Mouse (Mus musculus) mesoderm, embryonic 11.5 days (tissue): Measurements from ENCODE around the gene Morf4l2.
"Not testable (repeated sequence)": the region's sequence is repeated elsewhere in the genome, so short reads cannot be mapped to it uniquely, and the experiment has no call there.

Source experiments
- DNase-seq: peaks from one replicate; pipeline ENCODE4 v3.0.0-alpha.2; 2012; ENCODE audit warnings: low read depth, low spot score

The Morf4l2 gene

DNA sequence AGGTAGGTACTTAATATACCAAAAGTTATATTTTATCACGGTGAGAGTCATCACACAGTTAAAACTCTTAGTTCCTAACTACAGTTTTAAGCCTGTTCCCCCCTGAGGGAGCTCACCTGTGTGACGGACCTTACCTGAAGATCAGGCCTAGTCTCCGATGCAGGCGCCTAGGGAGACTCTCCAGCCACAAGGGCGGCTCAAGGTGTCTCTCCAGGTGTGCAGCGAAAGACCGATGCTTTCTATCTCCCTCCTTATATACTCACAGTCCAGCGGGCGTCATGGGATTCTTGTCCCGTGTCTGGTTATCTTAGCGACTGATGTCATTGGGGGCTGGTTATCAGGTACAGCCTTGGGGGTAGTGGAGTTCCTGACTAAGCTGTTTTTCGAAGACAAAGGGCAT is at the start of gene Morf4l2:
Gene Morf4l2, minus strand, starts transcription at position 232 of the 400 bp plus-strand sequence.
- no peak for DNase-seq

DNA sequence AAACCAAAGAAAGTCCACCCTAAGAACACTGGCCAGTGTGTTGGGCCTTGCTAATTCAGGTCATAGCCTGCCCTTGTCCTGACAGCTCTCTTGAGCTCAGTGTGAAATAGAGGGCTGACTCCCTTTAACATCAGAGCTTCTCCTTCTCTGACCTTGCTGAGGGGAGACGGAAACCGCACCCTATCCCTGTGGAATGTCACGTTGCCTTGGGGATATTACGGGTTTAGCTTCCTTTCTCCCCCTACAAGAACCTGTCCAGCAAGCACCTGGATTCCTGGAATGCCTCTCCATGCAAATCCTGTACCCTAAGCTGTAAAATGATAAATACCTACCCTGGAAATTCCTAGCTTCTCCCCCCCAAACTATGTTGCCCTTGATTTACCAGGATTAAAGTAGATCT is 46.0 kb upstream of the Morf4l2 start:
- no peak for DNase-seq

DNA sequence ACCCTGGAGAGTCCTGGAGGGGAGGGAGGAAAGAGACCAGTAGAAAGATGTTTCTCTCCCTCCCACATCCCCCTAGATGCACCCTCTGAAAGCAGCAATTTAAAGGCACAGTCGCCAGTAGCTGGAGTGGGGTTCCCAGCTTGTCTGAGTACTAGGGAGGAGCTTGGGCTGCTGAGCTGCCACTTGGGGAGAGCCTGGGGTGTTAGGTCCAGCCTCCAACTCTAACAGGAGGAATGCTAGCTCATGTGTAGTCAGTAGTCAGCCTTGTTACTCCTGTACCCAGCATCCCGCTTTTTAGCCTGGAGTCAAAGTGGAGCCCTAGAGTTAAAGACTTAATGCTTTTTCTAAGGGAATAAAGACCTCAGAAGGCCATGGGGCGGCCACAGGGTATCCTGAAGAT is 36.6 kb upstream of the Morf4l2 start, which contains the start of gene Glra4:
Gene Glra4, minus strand, starts transcription at position 101 of the 400 bp plus-strand sequence.
- DNase-seq: no peak

DNA sequence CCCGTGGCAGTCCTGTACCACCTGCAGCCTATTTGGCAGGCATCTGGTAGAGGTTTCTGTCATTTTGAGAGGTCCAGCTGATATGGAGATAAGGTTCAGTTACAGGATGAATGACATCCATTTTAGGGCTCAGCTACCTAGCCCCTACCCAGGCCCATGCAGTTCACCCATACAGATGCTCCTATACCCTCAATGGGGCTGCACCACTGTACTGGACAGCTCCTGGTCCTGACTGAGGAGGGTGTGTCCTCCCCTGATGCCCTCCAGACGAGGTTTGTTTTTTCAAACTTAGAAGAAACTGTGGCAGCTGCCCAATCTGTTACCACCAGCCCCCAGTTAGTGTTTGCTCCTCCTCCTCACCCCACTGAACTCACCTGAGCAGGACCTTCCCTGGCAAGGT is 35.8 kb upstream of the Morf4l2 start:
- no peak for DNase-seq

DNA sequence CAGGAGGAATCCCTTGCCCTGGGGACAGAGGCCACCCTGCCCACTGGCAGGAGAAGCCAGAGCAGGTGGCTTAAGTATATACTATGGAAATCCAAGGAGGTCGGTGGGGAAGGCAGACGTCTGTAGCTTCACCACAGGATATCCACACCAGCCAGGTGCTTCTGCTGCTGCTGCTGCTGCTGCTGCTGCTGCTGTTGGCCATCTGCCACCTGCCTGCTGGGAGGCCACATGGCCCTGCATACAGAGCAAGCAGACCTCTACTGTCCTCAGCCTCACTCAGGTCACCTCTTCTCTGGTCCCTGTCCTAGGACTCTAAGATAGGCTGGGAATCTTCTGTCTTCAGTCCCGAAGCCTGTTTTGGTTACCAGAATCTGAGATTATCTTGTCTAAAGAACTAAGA is 34.6 kb upstream of the Morf4l2 start:
- no peak for DNase-seq

DNA sequence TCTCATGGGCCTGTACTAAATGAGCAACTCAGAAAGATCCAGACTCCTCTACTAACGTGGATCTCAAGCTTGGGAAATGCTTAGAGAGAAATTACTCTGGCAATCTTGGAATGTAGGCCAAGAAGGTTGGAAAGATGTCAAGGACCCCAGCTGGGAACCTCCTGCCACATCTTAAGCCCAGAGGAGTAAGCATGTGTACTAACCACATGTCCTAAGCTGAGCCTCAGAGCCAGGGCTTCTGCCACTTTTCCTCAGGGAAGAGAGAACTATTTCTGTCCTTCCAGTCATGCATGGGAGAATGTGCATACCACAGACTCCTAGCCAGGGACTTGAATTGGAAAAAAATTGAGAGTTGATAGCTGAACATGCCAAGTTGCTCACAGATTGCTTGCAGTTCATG is 29.5 kb upstream of the Morf4l2 start:
- DNase-seq: no peak

DNA sequence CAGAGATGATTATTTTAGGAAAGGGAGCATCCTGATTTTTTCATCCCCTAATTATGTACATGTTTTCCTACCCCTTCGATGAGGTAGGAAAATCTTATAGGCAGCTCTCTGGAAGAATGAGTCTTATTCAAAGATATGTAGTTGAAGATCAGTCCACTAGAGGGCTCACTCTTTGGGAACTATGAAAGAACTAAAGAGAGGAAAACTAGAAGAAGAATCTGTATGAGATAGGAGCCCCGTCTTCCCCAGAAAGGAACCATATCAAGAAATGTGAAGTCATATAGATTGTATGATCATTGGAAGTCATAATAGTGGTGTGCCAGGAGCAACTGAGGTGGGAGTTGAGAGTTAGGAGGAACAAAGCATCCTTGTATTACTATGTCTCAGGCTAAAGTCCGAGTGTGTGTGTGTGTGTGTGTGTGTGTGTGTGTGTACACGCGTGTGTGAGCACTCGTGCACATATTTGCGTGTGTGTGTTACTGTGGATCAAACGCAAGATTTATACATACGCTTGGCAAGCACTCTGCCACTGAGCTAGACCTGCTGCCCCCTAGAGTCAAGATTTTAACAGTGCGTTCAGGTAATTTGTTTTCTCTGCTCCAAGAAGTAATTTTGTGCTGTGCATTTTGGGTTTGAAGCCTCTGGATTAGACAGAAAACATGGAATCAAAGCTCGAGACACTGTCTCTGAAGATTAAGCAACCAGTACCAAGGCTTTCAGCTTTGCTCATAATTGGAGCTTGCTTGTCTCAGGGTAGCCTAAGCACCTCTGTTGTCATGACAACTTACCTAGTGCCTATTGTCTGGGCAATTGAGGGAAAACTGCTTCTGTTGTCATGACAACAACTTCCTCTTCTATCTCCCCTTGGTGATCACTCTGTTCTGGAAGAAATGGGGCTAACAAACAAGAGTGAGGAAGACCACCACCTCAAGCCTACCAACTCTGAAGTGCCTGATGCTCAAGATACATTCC is 17.9 kb upstream of the Morf4l2 start:
- DNase-seq: peak; percentile 36

DNA sequence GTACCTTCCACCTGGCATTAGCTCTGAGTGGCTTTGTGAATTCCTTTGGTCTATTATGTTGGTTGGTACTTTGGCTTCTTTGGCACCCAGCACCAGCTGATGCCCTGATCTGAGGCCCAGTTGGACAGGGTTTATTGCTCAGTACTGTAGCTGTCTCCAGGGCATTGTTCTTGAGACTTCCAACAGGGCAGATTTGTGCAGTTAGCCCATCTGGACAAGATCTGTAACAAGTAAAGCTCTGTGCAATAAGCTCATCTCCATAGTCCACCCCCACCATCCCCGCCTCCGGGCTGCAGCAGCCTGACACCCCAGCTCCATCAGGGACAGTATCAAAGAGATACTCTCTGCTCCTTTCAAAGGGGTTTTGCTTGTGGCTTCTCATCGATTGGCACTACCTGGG is 12.0 kb upstream of the Morf4l2 start:
- DNase-seq: no peak

DNA sequence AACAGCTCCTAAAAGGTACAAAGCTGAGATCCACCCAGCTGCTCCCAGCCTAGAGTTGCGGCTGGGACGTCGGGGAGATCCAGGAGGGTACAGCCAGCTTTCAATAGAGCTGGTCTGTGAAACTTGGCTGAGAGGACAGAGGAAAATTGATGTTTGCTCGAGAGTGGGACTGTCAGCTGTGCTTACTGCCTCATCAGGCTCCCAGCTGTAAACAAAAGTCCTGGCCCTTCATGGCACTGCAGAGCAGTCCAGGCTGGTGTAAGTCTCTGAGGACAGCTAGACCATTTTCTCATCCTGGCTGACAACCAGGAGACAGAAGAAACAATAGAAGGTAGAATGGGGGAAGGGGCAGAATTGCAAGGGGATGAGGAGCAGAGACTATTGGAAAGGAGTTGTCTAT is 5.8 kb upstream of the Morf4l2 start:
- no peak for DNase-seq

DNA sequence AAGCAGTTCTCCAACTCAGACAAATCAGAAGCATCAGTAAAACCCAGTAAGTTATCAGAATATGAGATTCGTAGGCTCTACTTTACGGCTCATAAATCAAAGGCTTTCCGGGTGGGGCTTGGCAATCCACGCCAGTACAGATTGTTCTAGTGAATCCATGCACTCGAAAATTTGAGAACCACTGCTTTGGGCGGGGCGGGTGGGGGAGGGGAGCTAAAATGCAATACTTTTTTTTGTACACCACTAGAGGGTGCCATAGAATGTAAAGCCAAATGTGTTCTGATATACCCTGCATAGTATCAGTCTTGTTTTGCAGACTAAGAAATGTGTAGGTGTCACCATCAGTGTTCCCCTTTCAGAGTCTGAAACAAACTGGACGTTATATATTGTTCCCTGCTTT is 1.2 kb upstream of the Morf4l2 start:
- no peak for DNase-seq

DNA sequence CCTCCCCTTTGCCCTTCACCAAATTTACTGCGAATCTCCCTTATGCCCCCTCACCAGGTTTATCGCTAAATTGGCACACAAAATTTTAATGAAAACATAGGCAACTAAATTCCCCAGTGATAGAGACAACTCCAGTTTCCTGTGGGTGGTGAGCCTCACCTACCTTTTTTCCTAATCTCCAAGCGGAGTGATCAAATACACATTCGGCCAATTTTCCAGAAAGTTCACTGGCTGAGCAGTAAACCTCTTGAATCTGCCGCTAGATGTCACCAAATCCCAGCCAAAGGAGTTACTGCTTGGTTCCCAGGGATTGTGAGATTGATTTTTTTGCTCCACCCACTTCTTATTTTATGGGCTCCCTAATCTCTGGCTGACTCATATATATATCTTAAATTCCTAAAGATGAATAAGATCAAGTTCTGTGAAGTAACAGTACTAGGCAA is 808 bp downstream of the Morf4l2 start:
- peak; percentile 66 for DNase-seq

DNA sequence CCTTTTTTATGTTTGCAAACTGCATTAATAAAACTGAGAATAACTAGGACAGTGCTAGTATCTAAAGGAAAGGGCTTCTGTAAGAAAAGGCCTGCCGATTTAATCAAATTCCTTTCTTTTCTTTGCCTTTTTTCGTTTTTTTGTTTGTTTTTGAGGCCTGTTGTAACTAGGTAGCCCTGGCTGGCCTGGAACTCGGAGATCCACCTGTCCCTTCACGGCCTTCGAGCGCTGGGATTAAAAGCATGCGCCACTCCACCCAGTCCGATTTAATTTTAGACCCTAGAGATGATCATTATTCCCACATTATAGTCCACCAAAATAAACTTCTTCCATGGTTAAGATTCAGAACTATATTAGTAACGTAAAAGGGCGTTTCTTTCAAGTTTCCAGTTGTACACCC is 1.2 kb downstream of the Morf4l2 start:
- no peak for DNase-seq

DNA sequence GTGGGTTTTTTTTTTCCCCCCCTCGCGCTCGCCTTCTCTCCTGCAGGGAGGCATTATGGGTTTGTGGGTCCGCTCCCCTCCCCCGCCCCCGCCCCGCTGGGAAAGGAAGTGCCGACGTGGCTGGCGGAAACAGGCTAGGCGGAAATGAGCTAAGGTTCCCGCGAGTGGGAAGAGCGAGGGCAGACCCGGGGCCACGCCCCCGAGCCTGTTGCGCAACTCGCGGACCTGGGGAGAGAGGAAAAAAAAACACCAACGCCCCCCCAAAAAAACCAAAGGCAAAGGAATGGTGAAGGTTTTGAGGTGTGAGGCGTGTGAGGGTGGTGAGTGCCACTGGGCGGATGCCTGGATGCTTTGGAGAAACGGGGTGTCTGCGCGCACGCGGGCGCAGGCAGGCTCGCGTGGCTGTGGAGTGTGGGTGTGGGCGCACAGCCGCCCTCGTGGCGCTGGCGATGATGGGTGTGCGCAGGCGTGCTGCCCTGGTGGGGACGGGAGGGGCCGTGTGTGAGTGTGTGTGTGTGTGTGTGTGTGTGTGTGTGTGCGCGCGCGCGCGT is 1.8 kb downstream of the Morf4l2 start:
- DNase-seq: peak; percentile 78

DNA sequence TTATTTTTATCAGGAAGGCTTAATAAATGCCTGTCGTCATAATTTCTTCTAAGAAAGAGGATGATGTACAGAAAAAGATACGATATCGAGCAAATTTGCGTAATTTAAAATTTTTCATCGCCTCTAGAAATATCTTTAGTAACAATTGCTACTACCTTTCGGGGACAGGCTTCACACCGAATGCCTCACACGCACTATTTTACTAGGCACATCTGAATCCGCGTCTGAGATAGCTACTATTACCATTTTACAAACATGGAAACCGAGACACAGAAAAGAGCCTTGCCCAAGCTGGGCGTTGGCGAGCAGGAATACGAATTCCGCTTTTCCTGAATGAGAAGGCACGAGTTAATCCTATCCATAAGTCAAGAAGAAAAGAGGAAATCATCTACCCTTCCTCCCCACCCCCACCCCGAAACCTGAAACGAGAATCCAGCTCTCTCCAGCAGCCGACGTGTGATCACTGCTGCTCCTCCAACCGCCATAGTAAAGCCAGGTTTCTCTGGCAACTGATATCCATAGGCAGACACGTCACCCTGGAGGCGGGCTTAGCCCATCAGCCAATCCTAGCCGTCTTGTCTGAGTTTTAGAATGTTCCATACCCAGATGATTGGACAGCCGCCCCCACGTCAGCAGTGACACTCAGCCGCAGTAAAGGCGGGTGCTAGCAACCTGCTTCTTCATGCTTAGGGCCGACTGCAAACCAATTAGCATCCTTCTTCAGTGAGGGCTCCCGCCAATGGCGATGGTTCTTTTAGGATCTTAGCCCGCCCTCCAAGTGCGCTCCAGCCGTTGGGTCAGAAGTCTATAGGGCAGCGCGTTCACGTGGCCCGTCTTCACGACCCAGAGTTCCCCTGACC is 2.5 kb downstream of the Morf4l2 start:
- DNase-seq: peak; percentile 94

DNA sequence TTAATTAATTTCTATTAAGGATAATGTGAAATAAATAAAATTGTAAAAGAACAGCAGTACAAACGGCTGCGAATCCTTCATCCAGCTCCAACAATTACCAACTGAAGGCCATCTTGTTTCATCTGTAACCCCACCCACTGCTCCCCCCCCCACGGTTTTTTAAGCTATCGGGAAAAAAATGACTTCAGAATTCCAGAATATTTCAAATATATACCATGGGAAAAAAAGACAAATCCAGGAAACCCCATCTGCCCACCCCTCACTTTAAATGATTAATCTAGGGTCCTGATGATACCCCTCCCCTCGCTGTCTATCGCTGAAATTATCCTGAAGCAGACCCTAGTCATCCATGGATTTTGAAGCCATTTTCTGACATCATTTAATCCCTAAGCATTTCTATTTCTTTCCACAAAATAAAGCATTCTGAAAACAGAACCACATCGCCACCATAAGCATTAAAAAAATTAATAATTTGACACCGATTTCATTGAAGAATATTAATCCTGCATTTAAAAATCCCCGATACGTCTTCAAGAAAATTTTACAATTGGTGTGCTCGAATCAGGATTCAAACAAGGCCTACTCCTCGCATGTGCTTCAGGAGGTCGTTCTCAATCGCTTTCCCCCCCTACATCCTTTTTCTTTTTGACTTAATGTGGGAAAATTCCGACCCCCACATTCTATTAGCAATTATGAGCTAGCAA is 3.3 kb downstream of the Morf4l2 start:
- DNase-seq: peak; percentile 44

DNA sequence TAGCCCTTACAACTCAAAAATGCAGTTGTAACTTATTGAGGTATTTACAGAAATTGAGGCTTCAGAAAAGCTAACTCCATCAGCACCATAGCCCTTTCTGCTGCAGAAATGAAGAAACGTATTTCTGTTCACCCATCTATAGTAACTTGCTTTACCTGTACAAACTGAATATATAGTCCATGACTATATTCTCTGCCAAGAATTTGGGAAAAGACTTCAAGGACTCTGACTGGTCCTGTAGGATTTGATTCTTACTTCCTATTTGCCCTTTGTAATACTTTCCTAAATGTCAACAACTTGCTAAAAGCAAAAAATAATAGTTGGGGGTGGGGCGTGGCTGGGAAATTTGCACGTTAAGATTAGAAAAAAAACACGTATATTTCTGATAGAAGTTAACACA is 11.5 kb downstream of the Morf4l2 start:
- DNase-seq: no peak

DNA sequence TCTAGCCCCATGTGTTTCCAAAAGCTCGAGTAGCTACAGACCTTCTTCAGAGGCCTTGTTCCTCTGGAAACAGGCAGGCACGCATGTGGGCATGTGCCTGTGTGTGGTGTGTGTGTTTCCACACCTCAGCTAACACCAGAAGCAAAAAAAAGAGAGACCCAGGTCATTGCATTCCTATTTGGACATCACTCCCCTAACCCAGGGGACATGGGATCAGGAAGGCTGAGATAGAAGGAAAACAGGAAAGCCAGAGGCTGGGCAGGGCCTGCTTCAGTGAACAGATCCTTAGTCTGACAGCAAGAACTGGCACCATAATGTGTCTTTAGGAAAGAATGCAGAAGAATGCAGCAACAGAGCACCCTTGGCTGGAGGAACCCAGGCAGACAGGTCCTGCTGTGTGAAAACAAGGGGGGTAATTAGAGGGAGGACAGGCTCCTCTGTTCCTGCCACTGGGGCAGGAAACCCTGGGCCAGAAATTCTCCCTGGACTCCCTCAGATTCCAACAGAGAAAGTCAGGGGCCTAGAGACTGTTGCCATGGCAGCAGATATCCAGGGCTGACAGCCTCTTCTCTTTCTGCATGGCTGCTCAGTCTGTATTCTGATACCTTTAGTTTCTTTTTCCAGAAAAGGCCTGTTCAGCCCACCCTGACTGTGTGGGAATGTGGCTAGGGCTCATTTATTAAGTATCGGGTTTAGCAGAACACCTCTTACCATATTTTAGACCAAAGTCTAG is 28.6 kb downstream of the Morf4l2 start:
- not testable (repeated sequence) for DNase-seq

DNA sequence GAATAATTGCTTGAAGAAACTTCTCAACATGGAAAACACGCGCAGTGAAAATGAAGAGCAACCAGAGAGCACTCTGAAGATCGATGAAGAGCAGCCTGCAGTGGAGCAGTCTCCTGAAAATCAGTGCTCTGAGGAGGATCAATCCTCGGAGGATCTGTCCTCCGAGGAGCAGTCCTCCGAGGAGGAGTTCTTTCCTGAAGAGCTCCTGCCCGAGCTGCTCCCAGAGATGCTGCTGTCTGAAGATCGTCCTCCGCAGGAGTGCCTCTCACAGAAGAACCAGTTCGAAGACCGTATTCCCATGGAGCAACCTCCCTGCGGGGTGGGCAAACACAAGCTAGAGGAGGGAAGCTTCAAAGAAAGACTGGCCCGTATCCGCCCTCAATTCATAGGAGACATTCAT is 34.7 kb downstream of the Morf4l2 start:
- DNase-seq: peak; percentile 6

DNA sequence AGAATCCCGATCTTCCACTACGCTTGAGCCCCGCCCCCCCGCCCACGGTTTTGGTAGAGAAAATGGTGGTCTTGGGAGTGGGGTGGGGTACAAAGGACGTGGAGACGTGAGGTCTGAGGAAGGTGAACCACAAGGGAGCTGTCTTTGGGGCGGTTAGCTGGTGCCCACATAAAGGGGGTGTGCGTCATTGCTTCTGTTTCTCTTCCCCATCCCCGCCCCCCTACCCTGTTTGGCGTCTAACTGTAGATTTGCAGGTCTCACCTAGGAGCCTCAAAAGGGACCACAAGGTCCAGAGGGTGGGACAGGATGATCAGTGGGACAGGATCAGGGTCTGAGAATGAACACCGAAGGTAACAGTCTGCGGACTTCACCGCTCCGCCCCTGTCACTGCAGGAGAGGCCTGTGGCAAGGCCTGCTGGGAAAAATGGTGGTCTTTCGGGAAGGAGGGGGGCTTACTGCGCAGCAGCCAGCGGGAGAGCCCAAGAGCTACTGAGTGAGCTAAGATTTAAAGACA is 35.3 kb downstream of the Morf4l2 start:
- peak; percentile 54 for DNase-seq

DNA sequence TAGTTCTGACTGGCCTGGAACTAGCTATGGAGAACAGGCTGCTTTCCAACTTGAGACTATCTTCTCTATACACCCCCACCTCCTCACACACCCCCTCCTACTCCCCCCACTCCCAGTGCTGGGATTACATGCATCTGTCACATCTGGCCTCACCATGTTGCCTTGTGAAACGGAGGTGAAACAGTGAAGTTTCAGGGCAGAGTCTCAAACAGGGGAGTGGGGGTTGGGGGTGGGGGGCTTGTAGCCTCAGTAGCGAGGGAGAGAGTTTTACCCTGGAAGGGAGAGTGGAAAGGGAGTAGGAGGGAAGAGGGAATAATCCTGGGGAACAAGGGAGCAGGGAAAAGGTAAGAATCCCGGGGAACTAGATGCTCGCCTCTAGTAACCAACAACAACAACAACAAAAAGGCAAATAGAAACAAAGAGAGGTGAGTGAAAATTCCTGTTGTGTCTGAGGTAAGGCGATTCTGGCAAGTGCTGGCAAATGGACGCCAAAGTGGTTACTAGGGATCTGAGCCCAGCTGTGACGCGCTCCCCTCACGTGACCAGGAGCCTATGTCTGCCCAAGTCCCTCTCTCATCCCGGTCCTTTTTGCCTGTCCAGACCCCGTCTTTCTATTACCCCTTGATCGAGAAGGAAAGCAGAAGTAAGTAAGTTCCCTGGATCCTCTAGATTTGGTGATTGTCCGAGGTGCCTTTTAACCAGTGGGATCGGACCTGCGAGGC is 35.9 kb downstream of the Morf4l2 start, which contains the start of gene Tceal1:
Gene Tceal1, plus strand, starts transcription at position 537 of the 722 bp plus-strand sequence.
- DNase-seq: peak; percentile 63
